Mouse (Mus musculus) forebrain, embryonic 10.5 days (tissue): ENCODE results near the gene Rnf44. TPM values are rescaled to one million over a fixed set of nuclear protein-coding genes. Genes with fewer than 3 reads are reported as not detected.

Source experiments
- DNase-seq: peaks from one replicate; pipeline ENCODE4 v3.0.0-alpha.2; 2017; ENCODE audit warnings: low spot score; ENCODE audit errors: extremely low spot score
- H3K27ac ChIP-seq: fragments of 300-500 bp; sonication (generic); 2 replicates; pipeline ENCODE4 v1.5.1; 2016; ENCODE audit warnings: mild to moderate bottlenecking
- H3K27me3 ChIP-seq: fragments of 300-500 bp; sonication (generic); 2 replicates; pipeline ENCODE4 v1.6.1; 2016; ENCODE audit warnings: mild to moderate bottlenecking; ENCODE audit not compliant: poor library complexity, severe bottlenecking
- H3K36me3 ChIP-seq: fragments of 300-500 bp; sonication (generic); replicated peaks from 2 replicates; pipeline ENCODE4 v1.6.1; 2016; ENCODE audit warnings: mild to moderate bottlenecking, moderate library complexity
- H3K4me1 ChIP-seq: fragments of 300-500 bp; sonication (generic); 2 replicates; pipeline ENCODE4 v1.6.1; 2016
- H3K4me3 ChIP-seq: fragments of 300-500 bp; sonication (generic); 2 replicates; pipeline ENCODE4 v1.5.1; 2016; ENCODE audit warnings: mild to moderate bottlenecking, moderate library complexity
- H3K9me3 ChIP-seq: fragments of 300-500 bp; sonication (generic); 2 replicates; pipeline ENCODE4 v1.6.1; 2016; ENCODE audit warnings: mild to moderate bottlenecking, moderate library complexity
- WGBS: fragments of 180-500 bp; shearing (Covaris S2); methylation state at CpG from one replicate; pipeline ENCODE4 v1.1.7; 2016; 5-methylcytosine and 5-hydroxymethylcytosine counted together
- polyA plus RNA-seq: library from polyadenylated mRNA; unstranded; fragments of >200 nt; fragmentation: Nextera tagmentation; extraction: Ambion mirVana; gene quantifications from 2 replicates; pipeline ENCODE4 v1.2.1, GENCODE M21; 2016

Gene Rnf44
- 88.6 and 106 TPM in 2 replicates for polyA plus RNA-seq

DNA sequence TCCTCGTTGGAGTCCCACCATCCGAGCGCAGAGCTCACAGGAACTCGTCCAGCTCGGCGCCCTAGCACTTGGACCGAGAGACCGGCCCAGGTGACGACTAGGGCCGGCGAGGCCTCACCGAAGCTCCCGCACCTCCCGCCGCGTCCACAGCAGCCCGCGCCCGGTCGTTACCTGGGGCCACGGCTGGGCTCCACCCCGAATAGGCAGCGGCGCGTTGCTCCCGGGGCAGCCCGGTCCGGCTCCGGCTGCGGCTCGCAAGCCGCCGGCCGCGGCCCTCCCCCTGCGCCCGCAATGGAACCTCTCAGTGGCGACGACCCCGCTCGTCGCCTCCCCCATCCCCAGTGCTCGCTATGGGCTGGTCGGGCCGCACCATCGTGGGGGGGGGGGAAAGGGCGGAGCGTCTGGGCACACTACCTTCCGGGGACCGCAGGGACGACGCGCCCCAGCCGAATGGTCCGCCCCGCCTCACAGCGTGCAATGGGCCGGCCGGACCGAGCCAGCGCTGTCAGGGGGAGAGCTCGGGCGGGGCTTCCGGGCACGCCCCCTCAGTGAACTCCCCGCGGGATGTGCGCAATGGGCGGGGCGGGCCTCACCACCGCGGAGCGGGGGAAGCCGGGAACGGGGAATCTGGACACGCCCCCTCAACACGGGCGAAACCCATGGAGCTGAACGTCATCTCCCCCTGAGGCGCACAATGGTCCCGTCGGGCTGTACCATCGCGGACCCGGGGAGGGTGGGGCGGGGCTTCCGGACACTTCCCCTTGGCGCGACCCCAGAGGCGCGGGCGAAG lies at the start of gene Rnf44:
TSS of gene Rnf44 (minus strand) at position 350 of the 790 bp plus-strand sequence.
- H3K27ac ChIP-seq = peak within 1 kb of the TSS; percentile 96
- H3K4me3 ChIP-seq = peak within 1 kb of the TSS; percentile 87
- H3K9me3 ChIP-seq = no peaks in the 10 kb centered on the region

GRCm38 (mm10) chr13:54738213-54738601 lies 44.5 kb upstream of the Rnf44 start:
- peaks cover 30% of the 10 kb centered on the region for H3K36me3 ChIP-seq
- peaks cover 54% of the 10 kb centered on the region for H3K27me3 ChIP-seq
- peak overlapping the region; percentile 49 for H3K4me3 ChIP-seq
- peaks cover 28% of the 10 kb centered on the region for H3K4me1 ChIP-seq
- H3K9me3 ChIP-seq = no peaks in the 10 kb centered on the region
- H3K27ac ChIP-seq = no peak overlapping the region
- WGBS = 3% methylated on average over 34 of the region's 34 CpGs
- no peak for DNase-seq

More for the DNA sequence above, at the start of gene Rnf44:
- DNase-seq = peak; percentile 98
- H3K27me3 ChIP-seq = no peaks in the 10 kb centered on the region
- peaks cover 5% of the 10 kb centered on the region; the same call in 1 of the 2 replicates for H3K36me3 ChIP-seq
- H3K4me1 ChIP-seq = peaks cover 36% of the 10 kb centered on the region
- under 1% methylated on average over 91 of the region's 92 CpGs for WGBS

DNA sequence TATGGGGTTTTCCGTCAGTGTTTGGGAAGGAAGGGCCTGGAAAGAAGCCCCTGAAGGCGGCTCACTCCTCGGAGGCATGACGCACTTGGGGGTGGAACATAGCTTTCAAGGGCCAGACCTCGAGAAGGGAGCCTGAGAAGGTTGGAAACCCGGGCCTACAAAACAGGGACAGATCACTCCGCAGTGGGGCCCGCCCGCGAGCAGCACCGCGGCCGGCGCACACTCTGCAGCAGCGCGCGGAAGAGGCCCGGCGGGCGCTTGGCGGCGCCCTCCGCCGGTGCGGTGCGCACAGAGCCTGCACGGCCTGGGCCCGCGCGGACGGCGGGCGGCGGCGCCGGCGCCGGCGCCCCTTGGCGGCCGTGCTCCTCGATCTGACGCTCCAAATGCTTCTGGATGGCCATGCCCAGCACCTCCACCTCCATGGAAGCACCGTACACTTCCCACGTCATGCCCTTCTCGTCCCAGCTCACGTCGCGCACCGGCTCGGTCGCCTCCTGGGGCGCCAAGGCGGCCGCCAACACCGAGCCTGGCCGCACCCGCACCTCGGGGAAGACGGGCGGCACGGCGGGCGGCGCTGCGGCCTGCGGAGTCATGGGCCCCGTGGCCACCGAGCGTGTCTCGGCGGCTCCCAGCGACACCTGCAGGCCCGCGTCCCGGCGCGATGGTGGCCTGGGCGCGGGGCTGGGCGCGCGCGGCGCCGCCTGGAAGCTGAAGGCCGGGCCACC lies 43.9 kb upstream of the Rnf44 start:
- Histone ChIP-seq H3K36me3 (peaks cover 30% of the 10 kb centered on the region), H3K4me3 (peak overlapping the region; percentile 49), H3K9me3 (no peaks in the 10 kb centered on the region), H3K4me1 (peaks cover 28% of the 10 kb centered on the region), H3K27ac (no peak overlapping the region; the same call in 1 of the 2 replicates), H3K27me3 (peaks cover 54% of the 10 kb centered on the region)
- WGBS = 1% methylated on average over 87 of the region's 87 CpGs
- no peak for DNase-seq

- peak overlapping the region; percentile 49 for H3K4me3 ChIP-seq
- peaks cover 54% of the 10 kb centered on the region for H3K27me3 ChIP-seq
- peaks cover 30% of the 10 kb centered on the region for H3K36me3 ChIP-seq
- no peaks in the 10 kb centered on the region for H3K9me3 ChIP-seq
- H3K27ac ChIP-seq = no peak overlapping the region
- WGBS = 27% methylated on average over 3 of the region's 3 CpGs
- H3K4me1 ChIP-seq = peaks cover 28% of the 10 kb centered on the region
- no peak for DNase-seq
Observed at GRCm38 (mm10) chr13:54736931-54737330, 43.2 kb upstream of the Rnf44 start.

DNA sequence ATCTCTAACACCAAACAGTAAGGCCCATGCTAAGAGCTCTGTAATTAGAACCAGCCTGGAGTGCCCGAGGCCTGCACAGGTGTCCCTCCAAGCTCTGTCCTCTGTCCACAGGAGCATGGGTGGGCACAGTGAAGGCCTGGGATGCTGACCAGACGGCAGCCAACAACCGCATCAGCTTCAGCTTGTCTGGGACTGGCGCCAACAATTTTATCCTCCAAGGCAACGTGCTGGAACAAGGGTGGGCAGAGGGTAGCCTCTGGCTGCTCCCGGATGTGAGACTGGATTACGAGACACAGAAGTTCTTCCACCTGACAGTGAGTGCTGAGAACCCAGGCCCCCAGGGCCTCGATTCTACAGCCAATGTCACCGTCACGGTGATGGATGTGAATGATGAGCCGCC lies 32.4 kb upstream of the Rnf44 start:
- peaks cover under 1% of the 10 kb centered on the region; the same call in 1 of the 2 replicates for H3K4me1 ChIP-seq
- WGBS = 83% methylated on average over 11 of the region's 11 CpGs
- H3K9me3 ChIP-seq = peaks cover 5% of the 10 kb centered on the region; the same call in 1 of the 2 replicates
- H3K27ac ChIP-seq = no peak overlapping the region
- no peaks in the 10 kb centered on the region for H3K36me3 ChIP-seq
- H3K27me3 ChIP-seq = no peaks in the 10 kb centered on the region
- no peak for DNase-seq
- H3K4me3 ChIP-seq = no peak overlapping the region

GRCm38 (mm10) chr13:54723143-54723542 lies 29.4 kb upstream of the Rnf44 start:
- peaks cover 7% of the 10 kb centered on the region for H3K4me1 ChIP-seq
- peaks cover 5% of the 10 kb centered on the region; the same call in 1 of the 2 replicates for H3K9me3 ChIP-seq
- H3K4me3 ChIP-seq = no peak overlapping the region
- H3K27ac ChIP-seq = no peak overlapping the region
- H3K36me3 ChIP-seq = no peaks in the 10 kb centered on the region
- WGBS = 92% methylated on average over 3 of the region's 3 CpGs
- H3K27me3 ChIP-seq = no peaks in the 10 kb centered on the region
- no peak for DNase-seq

GRCm38 (mm10) chr13:54716916-54717315 lies 23.2 kb upstream of the Rnf44 start:
- DNase-seq = peak; percentile 57
- no peaks in the 10 kb centered on the region for H3K9me3 ChIP-seq
- no peak overlapping the region for H3K4me3 ChIP-seq
- WGBS = 5% methylated on average over 5 of the region's 5 CpGs
- H3K4me1 ChIP-seq = peaks cover 19% of the 10 kb centered on the region
- H3K36me3 ChIP-seq = no peaks in the 10 kb centered on the region
- peaks cover 9% of the 10 kb centered on the region; the same call in 1 of the 2 replicates for H3K27me3 ChIP-seq
- H3K27ac ChIP-seq = no peak overlapping the region

- Histone ChIP-seq H3K4me3 (no peak overlapping the region), H3K4me1 (peaks cover 13% of the 10 kb centered on the region), H3K27ac (no peak overlapping the region), H3K36me3 (no peaks in the 10 kb centered on the region), H3K9me3 (peaks cover 5% of the 10 kb centered on the region; the same call in 1 of the 2 replicates), H3K27me3 (peaks cover 9% of the 10 kb centered on the region; the same call in 1 of the 2 replicates)
- 87% methylated on average over 10 of the region's 10 CpGs for WGBS
- DNase-seq = no peak
Observed at GRCm38 (mm10) chr13:54714996-54715395, 21.3 kb upstream of the Rnf44 start.

- no peak overlapping the region for H3K4me3 ChIP-seq
- peaks cover 5% of the 10 kb centered on the region; the same call in 1 of the 2 replicates for H3K9me3 ChIP-seq
- WGBS = 45% methylated on average over 4 of the region's 4 CpGs
- DNase-seq = no peak
- no peak overlapping the region for H3K27ac ChIP-seq
- peaks cover 13% of the 10 kb centered on the region for H3K4me1 ChIP-seq
- peaks cover 9% of the 10 kb centered on the region; the same call in 1 of the 2 replicates for H3K27me3 ChIP-seq
- no peaks in the 10 kb centered on the region for H3K36me3 ChIP-seq
Observed at GRCm38 (mm10) chr13:54714393-54714792, 20.7 kb upstream of the Rnf44 start.

- Histone ChIP-seq H3K27me3 (peaks cover 4% of the 10 kb centered on the region; the same call in 1 of the 2 replicates), H3K4me3 (no peak overlapping the region), H3K9me3 (peaks cover 5% of the 10 kb centered on the region; the same call in 1 of the 2 replicates), H3K36me3 (no peaks in the 10 kb centered on the region), H3K27ac (no peak overlapping the region), H3K4me1 (no peaks in the 10 kb centered on the region)
- WGBS = 92% methylated on average over 3 of the region's 3 CpGs
- no peak for DNase-seq
Observed at GRCm38 (mm10) chr13:54710866-54711265, 17.2 kb upstream of the Rnf44 start.

DNA sequence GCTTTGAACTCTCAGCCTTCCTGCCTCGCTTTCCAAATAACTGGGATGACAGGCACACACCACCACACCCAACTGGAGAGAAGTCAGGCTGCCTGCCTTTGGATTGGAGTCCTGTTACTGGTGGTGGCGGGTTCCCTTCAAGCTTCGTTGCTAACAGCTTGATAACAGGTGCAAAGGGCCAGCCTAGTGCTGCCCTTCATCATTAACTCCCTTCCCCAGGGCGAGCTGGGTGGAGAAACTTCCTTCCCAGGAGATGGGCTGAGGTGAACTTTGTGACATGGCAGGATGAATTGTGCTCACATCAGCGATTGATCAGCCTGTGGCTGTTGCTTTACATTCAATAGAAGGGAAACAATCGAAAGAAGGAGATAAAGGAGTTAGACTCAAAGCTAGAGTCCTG lies 11.2 kb upstream of the Rnf44 start:
- H3K36me3 ChIP-seq = no peaks in the 10 kb centered on the region
- DNase-seq = no peak
- no peak overlapping the region for H3K4me3 ChIP-seq
- H3K27ac ChIP-seq = no peak overlapping the region
- H3K9me3 ChIP-seq = no peaks in the 10 kb centered on the region
- 47% methylated on average over 6 of the region's 6 CpGs for WGBS
- no peaks in the 10 kb centered on the region for H3K4me1 ChIP-seq
- H3K27me3 ChIP-seq = no peaks in the 10 kb centered on the region

DNA sequence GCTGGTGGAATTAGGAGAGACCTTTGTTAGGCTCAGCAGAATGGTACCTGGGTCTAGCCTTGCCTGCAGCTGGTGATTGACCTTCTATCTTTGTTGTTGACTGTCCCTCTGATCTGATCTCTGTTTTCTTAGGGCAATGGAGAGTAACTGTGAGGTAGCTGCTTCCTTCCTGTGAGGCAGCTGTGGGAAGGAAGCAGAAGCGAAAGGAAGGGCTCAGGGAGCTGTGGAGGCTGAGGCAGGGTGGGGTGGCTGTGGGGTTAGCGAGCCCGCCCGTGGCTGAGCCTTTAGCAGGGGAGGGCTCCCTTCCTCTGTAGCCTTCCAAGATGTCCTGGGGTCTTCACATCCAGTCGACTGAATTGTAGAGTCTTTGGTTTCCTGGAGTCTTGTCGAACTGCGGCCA lies 8.8 kb upstream of the Rnf44 start:
- H3K4me3 ChIP-seq = no peak overlapping the region
- no peaks in the 10 kb centered on the region for H3K9me3 ChIP-seq
- WGBS = 78% methylated on average over 7 of the region's 7 CpGs
- no peaks in the 10 kb centered on the region for H3K36me3 ChIP-seq
- H3K27me3 ChIP-seq = no peaks in the 10 kb centered on the region
- H3K4me1 ChIP-seq = no peaks in the 10 kb centered on the region
- H3K27ac ChIP-seq = no peak overlapping the region
- DNase-seq = no peak

DNA sequence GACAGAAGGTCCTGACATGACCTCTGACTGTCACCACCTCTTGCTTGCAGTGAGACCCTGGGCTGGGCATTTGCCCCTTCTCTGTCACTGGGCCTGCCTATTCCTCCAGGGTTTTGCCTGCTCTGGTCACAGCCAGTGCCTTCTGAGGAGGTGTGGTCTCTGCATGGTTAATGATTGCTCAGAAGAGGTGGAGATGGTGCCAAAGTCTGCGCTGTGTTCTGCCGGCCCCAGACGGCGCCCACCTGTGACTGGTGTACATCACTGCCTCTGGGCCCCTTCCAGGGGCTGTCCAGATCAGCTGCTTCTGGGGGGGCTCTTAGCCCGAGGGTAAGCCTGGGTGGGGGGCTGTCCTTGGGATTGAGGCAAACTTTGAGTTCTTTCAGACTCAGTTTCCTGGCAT lies 7.5 kb upstream of the Rnf44 start, which contains the start of gene Cdhr2:
TSS of gene Cdhr2 (plus strand) at position 219 of the 400 bp plus-strand sequence.
- DNase-seq = no peak

More for the DNA sequence above, 7.5 kb upstream of the Rnf44 start, which contains the start of gene Cdhr2:
- Histone ChIP-seq H3K36me3 (no peaks in the 10 kb centered on the region), H3K4me3 (no peak within 1 kb of the TSS), H3K27me3 (no peaks in the 10 kb centered on the region), H3K4me1 (no peaks in the 10 kb centered on the region), H3K9me3 (no peaks in the 10 kb centered on the region), H3K27ac (no peak within 1 kb of the TSS)
- whole genome bisulfite sequencing = 82% methylated on average over 5 of the region's 5 CpGs
